Mouse (Mus musculus) Patski (cell line): ENCODE measurements around the gene Bcor. TPM values are rescaled to one million over a fixed set of nuclear protein-coding genes. Genes with fewer than 3 reads are reported as not detected.

ENCODE experiments used
- ATAC-seq: fragments of 100-300 bp; one replicate; pipeline ENCODE4 v1.8.0; 2021
- CTCF ChIA-PET: fragments of 350-600 bp; sonication (Branson Sonifier 250); formaldehyde crosslinking; loops from one replicate; lab custom pipeline; 2022; ENCODE audit warnings: inconsistent platforms; lab: Charles Lee
- POLR2A ChIA-PET: fragments of 350-600 bp; sonication (Branson Sonifier 250); formaldehyde crosslinking; loops from one replicate; lab custom pipeline; 2022; ENCODE audit warnings: antibody characterized with exemption, inconsistent platforms; lab: Charles Lee
- DNase-seq: peaks from one replicate; pipeline ENCODE4 v3.0.0-alpha.2; 2011; ENCODE audit warnings: low read depth, low spot score
- H3K27me3 ChIP-seq: fragments of 371-371 bp; one replicate; pipeline ENCODE4 v1.5.1; 2021
- CTCF ChIP-seq: fragments of 100-300 bp; IDR thresholded peaks from one replicate; pipeline ENCODE4 v1.5.1; 2021
- in situ Hi-C: fragments of 300-500 bp; cut with MboI; formaldehyde crosslinking; loops from 3 replicates; pipeline ENCODE4 v1.11.1; 2018; ENCODE audit warnings: low pct_unique_long_range_greater_than_20kb, mixed read lengths
- polyA plus RNA-seq: library from polyadenylated mRNA; unstranded; gene quantifications from one replicate; pipeline ENCODE4 v1.2.3, GENCODE M21; 2021

Bcor gene
- polyA plus RNA-seq, 1 experiment from 2014 or later: 19.8 TPM

DNA sequence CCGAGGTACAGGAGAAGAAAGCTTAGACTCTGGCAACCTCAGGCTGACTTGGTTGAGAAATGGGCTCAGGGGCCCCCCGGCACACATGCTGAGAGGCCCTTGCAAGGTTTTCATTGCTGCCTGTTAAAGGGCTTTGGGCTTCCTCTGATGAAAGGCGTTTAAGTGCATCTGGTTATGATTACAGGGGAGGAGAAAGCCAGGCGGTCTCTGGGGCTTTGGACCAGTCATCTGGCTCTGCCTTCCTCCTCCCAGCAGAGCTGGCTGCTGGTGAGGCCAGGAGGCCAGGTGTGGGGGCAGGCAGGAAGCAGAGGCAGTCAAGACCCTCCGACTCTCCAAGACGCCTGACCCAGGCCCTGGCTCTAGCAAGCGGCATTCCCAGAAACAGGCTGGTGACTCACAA is 9.7 kb downstream of the Bcor start:
- in situ Hi-C loops: no loop called here
- DNase-seq (no peak), ATAC-seq (no peak)
- H3K27me3 ChIP-seq: peaks cover 20% of the 10 kb centered on the region
- CTCF ChIA-PET: interaction anchor here (1.1 kb wide), 1 partner anchor 11 kb away, joined by 3 read pairs; no protein-coding TSS in a partner anchor
- no peak for TF ChIP-seq CTCF
- POLR2A ChIA-PET: no interaction called here

DNA sequence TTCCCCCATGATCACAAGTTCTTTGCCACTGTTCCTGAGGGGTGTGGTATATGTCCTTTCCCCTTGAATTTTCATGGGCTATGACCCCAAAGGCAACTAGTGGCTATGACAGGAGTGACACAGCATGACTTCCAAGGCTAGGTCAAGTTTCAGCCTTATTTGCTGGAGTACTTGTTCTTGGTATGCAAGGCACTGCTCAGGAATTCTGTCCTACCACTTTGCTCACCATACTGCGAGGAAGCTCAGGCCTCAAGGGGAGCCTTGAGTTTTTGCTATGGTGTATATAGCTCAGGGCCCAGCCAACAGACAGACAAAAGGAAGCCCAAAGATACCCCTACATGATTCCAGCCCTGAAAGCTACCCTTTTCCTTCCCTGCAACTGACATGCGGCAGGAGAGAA is 13.9 kb downstream of the Bcor start:
- ChIA-PET CTCF (no interaction called here), POLR2A (no interaction called here)
- DNase-seq: no peak
- no peak for ATAC-seq
- no peak for TF ChIP-seq CTCF
- H3K27me3 ChIP-seq: peaks cover 25% of the 10 kb centered on the region
- in situ Hi-C loops: no loop called here

DNA sequence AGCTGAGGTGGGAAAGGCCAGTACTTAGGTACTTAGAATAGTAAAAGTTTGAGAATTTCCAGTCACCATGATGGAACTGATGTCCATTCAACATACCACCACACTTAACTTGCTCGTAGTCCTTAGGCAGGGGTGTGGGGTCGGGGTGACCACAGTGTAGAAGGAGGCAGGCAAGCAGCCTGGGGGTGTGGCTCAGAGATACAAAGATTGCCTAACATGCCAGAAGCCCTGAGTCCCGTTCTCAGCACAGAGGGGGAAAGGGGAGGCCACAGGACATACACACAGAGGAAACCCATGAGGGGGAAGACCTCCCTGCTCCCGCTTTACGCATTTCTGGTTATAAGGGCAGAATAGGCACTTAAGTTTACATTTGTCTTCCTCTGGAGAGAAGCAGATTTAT is 17.3 kb downstream of the Bcor start:
- CTCF ChIA-PET: no interaction called here
- no peak for ATAC-seq

DNA sequence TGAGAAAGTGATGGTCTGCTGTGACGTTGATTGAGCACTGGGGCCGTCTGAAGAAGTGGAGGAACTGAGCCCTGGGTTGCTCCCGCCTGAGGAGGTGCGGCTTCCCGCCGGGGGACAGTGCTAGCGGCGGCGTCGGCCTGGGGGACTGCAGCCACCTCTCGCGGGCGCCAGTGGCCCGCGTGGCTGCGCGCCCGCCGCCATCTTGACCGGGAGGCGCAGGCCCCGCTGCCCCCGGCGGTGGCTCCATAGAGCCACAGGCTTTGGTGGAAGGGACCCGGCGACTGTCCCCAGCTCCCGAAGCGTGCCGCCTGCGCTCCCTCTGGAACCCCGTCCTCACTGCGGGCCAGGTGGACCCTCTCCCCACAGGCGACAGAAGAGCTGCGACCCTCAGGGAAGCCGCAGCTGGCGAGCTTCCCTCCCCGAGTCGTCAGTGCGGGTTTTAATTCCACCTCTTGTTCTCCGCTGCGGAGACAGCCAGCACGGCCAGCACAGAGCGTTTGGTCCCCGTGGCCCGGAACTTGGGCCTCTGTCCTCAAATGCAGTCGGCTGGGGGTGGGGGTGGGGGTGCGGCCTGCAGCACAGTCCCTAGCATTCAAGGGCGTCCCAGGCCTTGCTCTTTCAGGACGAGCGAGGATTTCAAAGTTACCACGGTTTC is 19.9 kb downstream of the Bcor start:
- ChIA-PET CTCF (no interaction called here), POLR2A (no interaction called here)
- in situ Hi-C loops: no loop called here
- TF ChIP-seq CTCF: no peak
- ATAC-seq (no peak), DNase-seq (no peak)
- peaks cover 35% of the 10 kb centered on the region for H3K27me3 ChIP-seq

More for the DNA sequence above, 17.3 kb downstream of the Bcor start:
- POLR2A ChIA-PET: no interaction called here
- in situ Hi-C loops: no loop called here
- peaks cover 31% of the 10 kb centered on the region for H3K27me3 ChIP-seq
- no peak for TF ChIP-seq CTCF
- no peak for DNase-seq

DNA sequence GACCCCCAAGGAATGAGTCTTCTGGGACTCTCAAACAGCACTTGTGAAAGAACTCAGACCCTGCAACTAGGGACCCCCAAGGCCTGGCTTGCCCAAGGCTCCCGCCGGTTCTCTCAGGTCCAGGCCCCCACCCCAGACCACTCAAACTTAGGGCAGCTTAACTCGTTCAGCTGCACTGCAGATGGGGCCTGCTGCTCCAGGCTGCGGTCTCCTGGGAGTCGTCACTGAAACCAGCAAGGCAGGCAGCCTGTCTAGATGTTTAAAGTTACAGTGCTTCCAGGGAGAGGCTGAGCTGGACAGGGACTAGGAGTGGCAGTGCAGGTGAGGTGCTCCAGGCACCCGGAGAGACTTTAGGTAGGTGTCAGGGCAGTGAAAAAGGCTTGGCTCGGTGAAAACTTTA is 21.9 kb downstream of the Bcor start:
- in situ Hi-C loops: no loop called here
- no peak for TF ChIP-seq CTCF
- DNase-seq (no peak), ATAC-seq (no peak)
- ChIA-PET POLR2A (interaction anchor here (0.6 kb wide), 1 partner anchor 16 kb away, joined by 3 read pairs; no protein-coding TSS in a partner anchor), CTCF (no interaction called here)
- peaks cover 49% of the 10 kb centered on the region for H3K27me3 ChIP-seq

DNA sequence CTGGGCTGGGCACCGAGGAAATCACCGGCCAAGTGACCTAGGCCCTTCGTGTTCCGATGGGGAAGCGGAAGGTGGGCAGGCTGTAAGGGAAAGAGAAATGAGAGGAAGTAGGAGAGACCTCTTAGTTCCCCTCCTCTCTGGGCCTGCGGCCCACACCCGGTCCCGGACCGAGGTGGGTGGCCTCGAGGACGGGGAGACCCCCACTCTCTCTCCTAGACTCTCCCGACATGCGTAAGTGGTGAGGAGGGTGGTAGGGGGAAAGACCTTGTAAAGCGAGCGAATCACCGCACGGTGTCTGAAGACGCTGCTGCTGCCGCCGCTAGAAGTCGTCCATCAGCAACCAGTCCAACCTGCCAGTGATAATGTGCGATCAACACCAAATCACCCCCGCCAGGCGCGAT is 23.0 kb downstream of the Bcor start:
- ATAC-seq: no peak
- no peak for DNase-seq
- ChIA-PET CTCF (no interaction called here), POLR2A (no interaction called here)
- H3K27me3 ChIP-seq: peaks cover 44% of the 10 kb centered on the region
- in situ Hi-C loops: no loop called here
- TF ChIP-seq CTCF: no peak

DNA sequence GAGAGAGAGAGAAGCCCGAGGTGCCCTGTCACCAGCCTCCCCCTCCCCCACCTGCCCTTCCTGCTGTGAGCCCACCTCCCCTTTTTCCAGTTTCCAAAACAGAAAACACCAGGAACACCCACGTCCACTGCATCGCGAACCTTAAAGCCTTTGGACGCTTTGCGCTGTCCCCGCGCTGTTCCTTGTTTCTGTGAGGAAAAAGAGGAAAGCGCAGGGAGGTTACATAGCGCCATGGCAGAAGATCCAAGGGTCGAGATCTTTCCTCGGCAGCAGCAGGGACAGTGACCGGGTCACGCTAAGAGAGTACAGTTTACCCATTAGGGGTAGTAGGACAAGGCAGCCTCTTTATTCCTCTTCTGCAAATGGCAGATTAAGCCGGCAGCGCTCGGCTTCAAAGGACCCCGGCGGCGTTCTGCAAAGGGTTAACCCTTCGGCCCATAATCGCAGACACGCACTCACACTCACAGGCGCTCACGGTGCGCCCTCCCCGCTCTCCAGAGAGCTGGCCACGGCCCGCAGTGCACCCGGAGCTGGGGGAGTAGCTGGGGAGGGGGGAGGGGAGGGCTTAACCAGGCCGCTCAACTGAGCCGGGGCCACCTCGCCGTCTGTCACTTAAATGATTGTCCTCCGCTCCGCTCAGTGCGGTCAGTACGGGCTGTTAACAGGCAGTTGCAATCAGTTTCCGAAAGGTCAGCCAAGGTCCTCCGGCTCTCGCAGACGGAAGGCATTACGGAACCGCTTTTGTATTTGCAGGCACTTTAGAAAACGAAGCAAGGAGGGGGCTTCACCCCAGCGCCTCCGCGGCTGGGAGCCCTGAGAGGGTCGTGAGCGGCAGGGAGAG is 23.7 kb downstream of the Bcor start:
- no peak for DNase-seq
- ATAC-seq: no peak
- CTCF ChIA-PET: no interaction called here
- no peak for TF ChIP-seq CTCF
- POLR2A ChIA-PET: no interaction called here
- in situ Hi-C loops: no loop called here
- H3K27me3 ChIP-seq: peaks cover 46% of the 10 kb centered on the region

DNA sequence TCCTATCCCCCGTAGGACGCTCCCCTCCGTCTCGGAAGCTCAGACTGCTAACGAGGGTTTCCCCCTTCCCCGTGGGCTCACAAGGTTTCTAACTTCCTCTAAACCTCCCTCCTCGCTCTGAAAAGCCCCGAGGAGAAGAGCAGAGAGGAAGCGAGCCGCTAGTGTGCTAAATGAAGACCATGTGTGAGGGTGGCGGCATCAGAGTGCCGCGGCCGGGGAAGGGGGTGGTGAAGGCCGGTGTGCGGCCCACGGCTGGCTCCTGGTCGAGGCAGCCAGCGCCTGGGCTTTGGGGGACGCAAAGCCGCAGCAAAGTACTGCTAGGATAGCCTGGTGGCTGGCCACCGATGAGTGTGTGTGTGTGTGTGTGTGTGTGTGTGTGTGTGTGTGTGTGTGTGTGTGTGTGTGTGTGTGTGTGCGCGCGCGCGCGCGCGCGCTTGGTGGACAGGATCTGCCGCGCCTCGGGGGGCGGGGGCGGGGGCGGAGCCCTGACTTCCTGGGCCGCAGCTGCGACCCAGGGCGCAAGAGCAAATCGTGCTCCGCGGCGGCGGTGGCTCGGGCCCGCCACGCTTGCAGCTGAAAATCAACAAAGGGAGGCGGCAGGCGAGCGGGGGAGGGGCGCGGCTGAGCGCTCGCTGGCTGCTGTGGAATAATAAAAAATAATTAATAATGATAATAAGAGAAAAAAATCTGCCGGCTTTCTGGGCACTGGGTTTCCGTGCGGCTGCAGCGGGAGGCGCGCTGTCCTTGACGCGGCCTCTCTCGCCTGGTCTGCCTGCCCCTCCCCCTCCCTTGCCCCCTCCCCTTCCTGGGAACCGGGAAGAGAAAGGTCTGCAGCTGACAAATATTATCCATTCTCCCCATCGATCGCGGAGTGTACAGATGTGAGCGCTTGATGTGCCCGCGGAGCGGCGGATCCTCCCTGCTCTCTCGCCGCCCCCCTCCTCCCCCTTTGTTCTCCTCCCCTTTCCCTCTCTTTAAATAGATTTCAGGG is 24.7 kb downstream of the Bcor start:
- DNase-seq (no peak), ATAC-seq (no peak)
- ChIA-PET CTCF (no interaction called here), POLR2A (no interaction called here)
- in situ Hi-C loops: no loop called here
- peaks cover 48% of the 10 kb centered on the region for H3K27me3 ChIP-seq
- TF ChIP-seq CTCF: no peak

DNA sequence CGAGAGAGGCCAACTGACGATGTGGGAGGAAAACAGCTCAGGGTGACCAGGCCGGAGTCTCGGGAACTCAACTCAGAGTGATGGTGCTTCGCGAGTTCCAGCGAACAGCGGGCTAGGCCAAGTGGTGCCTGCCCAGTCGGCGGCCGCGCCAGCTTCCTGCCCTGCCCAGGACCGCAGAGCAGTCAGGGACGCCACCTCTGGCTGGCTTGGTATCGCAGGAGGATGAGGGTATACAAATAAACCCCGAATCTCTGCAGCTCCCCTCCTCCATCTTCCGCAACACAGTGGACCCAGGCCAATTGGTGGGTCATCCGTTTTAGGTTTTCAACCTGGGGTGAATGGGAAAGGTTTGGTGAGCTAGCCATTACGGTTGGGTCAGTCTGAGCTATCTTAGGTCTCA is 25.6 kb downstream of the Bcor start:
- TF ChIP-seq CTCF: no peak
- in situ Hi-C loops: no loop called here
- CTCF ChIA-PET: no interaction called here
- H3K27me3 ChIP-seq: peaks cover 52% of the 10 kb centered on the region
- POLR2A ChIA-PET: no interaction called here
- ATAC-seq (no peak), DNase-seq (no peak)

DNA sequence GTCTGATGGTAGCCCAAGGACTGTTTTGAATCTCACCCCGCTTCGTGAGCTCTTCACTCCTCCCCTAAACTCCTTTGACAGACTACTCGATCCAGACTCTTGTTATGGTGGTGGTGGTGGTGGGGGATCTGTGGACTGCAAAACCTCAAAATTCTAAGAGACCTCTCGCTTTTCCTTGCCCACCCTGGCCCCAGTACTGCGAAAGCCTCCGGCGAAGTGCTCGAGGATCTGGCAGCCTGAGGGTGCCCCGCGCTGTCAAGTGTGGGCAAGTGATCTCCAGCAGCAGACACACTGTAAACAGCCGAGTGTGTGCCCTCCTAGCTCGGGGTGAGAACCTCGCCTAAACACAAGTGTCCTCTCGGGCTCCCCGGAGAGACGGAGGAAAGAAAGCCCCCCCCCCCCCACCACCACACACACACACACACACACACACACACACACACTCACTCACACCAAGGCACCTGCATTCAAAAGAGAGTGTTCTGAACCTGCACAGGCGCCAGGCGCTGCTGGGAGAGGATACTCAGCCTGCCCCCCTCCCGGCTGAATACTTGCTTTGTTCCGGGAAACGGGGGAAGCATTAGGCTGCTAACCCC is 26.2 kb downstream of the Bcor start:
- CTCF ChIA-PET: no interaction called here
- ATAC-seq: no peak

More for the DNA sequence above, 26.2 kb downstream of the Bcor start:
- in situ Hi-C loops: no loop called here
- peaks cover 58% of the 10 kb centered on the region for H3K27me3 ChIP-seq
- TF ChIP-seq CTCF: no peak
- DNase-seq: no peak
- POLR2A ChIA-PET: interaction anchor here (0.6 kb wide), 1 partner anchor 33 kb away, joined by 3 read pairs; no protein-coding TSS in a partner anchor
